Mouse (Mus musculus): ENCODE measurements around the gene Kcnip4. TPM values are rescaled to one million over a fixed set of nuclear protein-coding genes. Genes with fewer than 3 reads are reported as not detected.

Gene Kcnip4
- polyA plus RNA-seq, 1 experiment = not detected

GRCm38 (mm10) chr5:49065646-49066045 lies 459.1 kb downstream of the Kcnip4 start:
- TF ChIP-seq GATA1 (IDR thresholded peaks at IDR 0.05; ENCODE audit: low read length) = no peak
- no peak for TF ChIP-seq TAL1 (IDR thresholded peaks at IDR 0.05; ENCODE audit: low read length)
- no peak overlapping the region for H3K4me3 ChIP-seq (replicated peaks)
- no peaks in the 10 kb centered on the region for H3K9me3 ChIP-seq (ENCODE audit: control insufficient read depth, low read length)
- no peaks in the 10 kb centered on the region for H3K36me3 ChIP-seq (ENCODE audit: control insufficient read depth)
- no peaks in the 10 kb centered on the region for H3K4me1 ChIP-seq (ENCODE audit: control insufficient read depth)
- H3K27me3 ChIP-seq (ENCODE audit: control insufficient read depth) = no peaks in the 10 kb centered on the region

- H3K36me3 ChIP-seq (ENCODE audit: control insufficient read depth) = no peaks in the 10 kb centered on the region
- TF ChIP-seq GATA1 (IDR thresholded peaks at IDR 0.05; ENCODE audit: low read length) = no peak
- no peak for TF ChIP-seq TAL1 (IDR thresholded peaks at IDR 0.05; ENCODE audit: low read length)
- no peak overlapping the region for H3K4me3 ChIP-seq (replicated peaks)
Measured at GRCm38 (mm10) chr5:49058926-49059325, 465.8 kb downstream of the Kcnip4 start.

GRCm38 (mm10) chr5:49057636-49058340 lies 466.9 kb downstream of the Kcnip4 start:
- TF ChIP-seq GATA1 (IDR thresholded peaks at IDR 0.05; ENCODE audit: low read length) = no peak
- no peak for TF ChIP-seq TAL1 (IDR thresholded peaks at IDR 0.05; ENCODE audit: low read length)
- H3K36me3 ChIP-seq (ENCODE audit: control insufficient read depth) = no peaks in the 10 kb centered on the region
- no peaks in the 10 kb centered on the region for H3K4me1 ChIP-seq (ENCODE audit: control insufficient read depth)
- H3K9me3 ChIP-seq (ENCODE audit: control insufficient read depth, low read length) = no peaks in the 10 kb centered on the region
- no peaks in the 10 kb centered on the region for H3K27me3 ChIP-seq (ENCODE audit: control insufficient read depth)
- H3K4me3 ChIP-seq (replicated peaks) = no peak overlapping the region

More at GRCm38 (mm10) chr5:49058926-49059325, 465.8 kb downstream of the Kcnip4 start:
- Histone ChIP-seq H3K4me1 (ENCODE audit: control insufficient read depth) (no peaks in the 10 kb centered on the region), H3K27me3 (ENCODE audit: control insufficient read depth) (no peaks in the 10 kb centered on the region), H3K9me3 (ENCODE audit: control insufficient read depth, low read length) (no peaks in the 10 kb centered on the region)

- Histone ChIP-seq H3K27me3 (ENCODE audit: control insufficient read depth) (no peaks in the 10 kb centered on the region), H3K9me3 (ENCODE audit: control insufficient read depth, low read length) (no peaks in the 10 kb centered on the region), H3K36me3 (ENCODE audit: control insufficient read depth) (no peaks in the 10 kb centered on the region), H3K4me3 (replicated peaks) (no peak overlapping the region), H3K4me1 (ENCODE audit: control insufficient read depth) (no peaks in the 10 kb centered on the region)
- TF ChIP-seq GATA1 (IDR thresholded peaks at IDR 0.05; ENCODE audit: low read length) = no peak
- TF ChIP-seq TAL1 (IDR thresholded peaks at IDR 0.05; ENCODE audit: low read length) = no peak
Measured at GRCm38 (mm10) chr5:49047960-49048359, 476.7 kb downstream of the Kcnip4 start.

- no peak for TF ChIP-seq GATA1 (IDR thresholded peaks at IDR 0.05; ENCODE audit: low read length)
- TF ChIP-seq TAL1 (IDR thresholded peaks at IDR 0.05; ENCODE audit: low read length) = no peak
- no peaks in the 10 kb centered on the region for H3K4me1 ChIP-seq (ENCODE audit: control insufficient read depth)
- H3K36me3 ChIP-seq (ENCODE audit: control insufficient read depth) = no peaks in the 10 kb centered on the region
- H3K9me3 ChIP-seq (ENCODE audit: control insufficient read depth, low read length) = no peaks in the 10 kb centered on the region
- no peaks in the 10 kb centered on the region for H3K27me3 ChIP-seq (ENCODE audit: control insufficient read depth)
- H3K4me3 ChIP-seq (replicated peaks) = no peak overlapping the region
Measured at GRCm38 (mm10) chr5:49041259-49041845, 483.4 kb downstream of the Kcnip4 start.

- Histone ChIP-seq H3K4me3 (replicated peaks) (no peak overlapping the region), H3K27me3 (ENCODE audit: control insufficient read depth) (no peaks in the 10 kb centered on the region), H3K4me1 (ENCODE audit: control insufficient read depth) (no peaks in the 10 kb centered on the region), H3K36me3 (ENCODE audit: control insufficient read depth) (no peaks in the 10 kb centered on the region), H3K9me3 (ENCODE audit: control insufficient read depth, low read length) (no peaks in the 10 kb centered on the region)
- TF ChIP-seq TAL1 (IDR thresholded peaks at IDR 0.05; ENCODE audit: low read length) (no peak), GATA1 (IDR thresholded peaks at IDR 0.05; ENCODE audit: low read length) (no peak)
Measured at GRCm38 (mm10) chr5:48997359-48997758, 527.3 kb downstream of the Kcnip4 start.

GRCm38 (mm10) chr5:48989145-48989659 lies 535.5 kb downstream of the Kcnip4 start:
- Histone ChIP-seq H3K36me3 (ENCODE audit: control insufficient read depth) (no peaks in the 10 kb centered on the region), H3K27me3 (ENCODE audit: control insufficient read depth) (no peaks in the 10 kb centered on the region), H3K4me1 (ENCODE audit: control insufficient read depth) (no peaks in the 10 kb centered on the region), H3K9me3 (ENCODE audit: control insufficient read depth, low read length) (no peaks in the 10 kb centered on the region), H3K4me3 (replicated peaks) (no peak overlapping the region)
- no peak for TF ChIP-seq GATA1 (IDR thresholded peaks at IDR 0.05; ENCODE audit: low read length)
- TF ChIP-seq TAL1 (IDR thresholded peaks at IDR 0.05; ENCODE audit: low read length) = no peak

- Histone ChIP-seq H3K27me3 (ENCODE audit: control insufficient read depth) (no peaks in the 10 kb centered on the region), H3K36me3 (ENCODE audit: control insufficient read depth) (no peaks in the 10 kb centered on the region), H3K9me3 (ENCODE audit: control insufficient read depth, low read length) (no peaks in the 10 kb centered on the region), H3K4me1 (ENCODE audit: control insufficient read depth) (no peaks in the 10 kb centered on the region), H3K4me3 (replicated peaks) (no peak overlapping the region)
- TF ChIP-seq GATA1 (IDR thresholded peaks at IDR 0.05; ENCODE audit: low read length) (no peak), TAL1 (IDR thresholded peaks at IDR 0.05; ENCODE audit: low read length) (no peak)
Measured at GRCm38 (mm10) chr5:48942378-48943088, 582.2 kb downstream of the Kcnip4 start.

- TF ChIP-seq TAL1 (IDR thresholded peaks at IDR 0.05; ENCODE audit: low read length) (no peak), GATA1 (IDR thresholded peaks at IDR 0.05; ENCODE audit: low read length) (no peak)
- H3K4me1 ChIP-seq (ENCODE audit: control insufficient read depth) = no peaks in the 10 kb centered on the region
Measured at GRCm38 (mm10) chr5:48931881-48932280, 592.8 kb downstream of the Kcnip4 start.

More at GRCm38 (mm10) chr5:48931881-48932280, 592.8 kb downstream of the Kcnip4 start:
- Histone ChIP-seq H3K9me3 (ENCODE audit: control insufficient read depth, low read length) (no peaks in the 10 kb centered on the region), H3K4me3 (replicated peaks) (no peak overlapping the region), H3K27me3 (ENCODE audit: control insufficient read depth) (no peaks in the 10 kb centered on the region), H3K36me3 (ENCODE audit: control insufficient read depth) (no peaks in the 10 kb centered on the region)
